Mouse (Mus musculus) limb, embryonic 13.5 days (tissue): ENCODE results near the gene Arhgap22. TPM values are rescaled to one million over a fixed set of nuclear protein-coding genes. Genes with fewer than 3 reads are reported as not detected.

Experiments
- ATAC-seq: fragments of 200-750 bp; cut with Nextera tagmentation; 2 replicates; pipeline ENCODE4 v1.8.0; 2017; ENCODE audit warnings: low read depth, moderate number of reproducible peaks, moderate TSS enrichment; ENCODE audit not compliant: low FRiP score
- H3K27ac ChIP-seq: fragments of 300-500 bp; sonication (generic); 2 replicates; pipeline ENCODE4 v1.5.1; 2015; ENCODE audit warnings: inconsistent platforms, mild to moderate bottlenecking, moderate library complexity
- H3K27me3 ChIP-seq: fragments of 300-500 bp; sonication (generic); 2 replicates; pipeline ENCODE4 v1.6.1; 2015; ENCODE audit warnings: mild to moderate bottlenecking, inconsistent platforms
- H3K36me3 ChIP-seq: fragments of 300-500 bp; sonication (generic); 2 replicates; pipeline ENCODE4 v1.6.1; 2015; ENCODE audit warnings: inconsistent platforms, mild to moderate bottlenecking, moderate library complexity
- H3K4me1 ChIP-seq: fragments of 300-500 bp; sonication (generic); 2 replicates; pipeline ENCODE4 v1.6.1; 2015; ENCODE audit warnings: inconsistent platforms
- H3K4me2 ChIP-seq: fragments of 300-500 bp; sonication (generic); replicated peaks from 2 replicates; pipeline ENCODE4 v1.6.1; 2015; ENCODE audit warnings: inconsistent platforms, mild to moderate bottlenecking, moderate library complexity
- H3K4me3 ChIP-seq: fragments of 300-500 bp; sonication (generic); 2 replicates; pipeline ENCODE4 v1.5.1; 2015; ENCODE audit warnings: moderate library complexity, mild to moderate bottlenecking, inconsistent platforms
- H3K9ac ChIP-seq: fragments of 300-500 bp; sonication (generic); 2 replicates; pipeline ENCODE4 v1.6.1; 2015; ENCODE audit warnings: mild to moderate bottlenecking, inconsistent platforms
- H3K9me3 ChIP-seq: fragments of 300-500 bp; sonication (generic); 2 replicates; pipeline ENCODE4 v1.6.1; 2016; ENCODE audit warnings: inconsistent platforms
- WGBS: fragments of 180-500 bp; shearing (Covaris S2); methylation state at CpG from one replicate; pipeline ENCODE4 v1.1.7; 2015; 5-methylcytosine and 5-hydroxymethylcytosine counted together
- polyA plus RNA-seq: library from polyadenylated mRNA; unstranded; fragments of >200 nt; fragmentation: Nextera tagmentation; extraction: Ambion mirVana; gene quantifications from 2 replicates; pipeline ENCODE4 v1.2.1, GENCODE M21; 2015

Arhgap22 gene
- polyA plus RNA-seq, 1 experiment from 2014 or later: 7.7 TPM

- H3K9me3 ChIP-seq: no peaks in the 10 kb centered on the region
- 87% methylated on average over 14 of the region's 14 CpGs for WGBS
- H3K36me3 ChIP-seq: no peaks in the 10 kb centered on the region
- H3K4me2 ChIP-seq: no peak overlapping the region
- no peaks in the 10 kb centered on the region for H3K4me1 ChIP-seq
- no peak overlapping the region for H3K9ac ChIP-seq
- H3K27ac ChIP-seq: no peak overlapping the region
- peaks cover 3% of the 10 kb centered on the region; the same call in 1 of the 2 replicates for H3K27me3 ChIP-seq
- H3K4me3 ChIP-seq: no peak overlapping the region
- no peak for ATAC-seq
These were observed 129.4 kb downstream of the Arhgap22 start for GRCm38 (mm10) chr14:33343131-33343725.

- Histone ChIP-seq H3K4me3 (no peak overlapping the region), H3K27me3 (peaks cover 33% of the 10 kb centered on the region), H3K9ac (no peak overlapping the region), H3K4me1 (peaks cover 8% of the 10 kb centered on the region; the same call in 1 of the 2 replicates), H3K36me3 (no peaks in the 10 kb centered on the region), H3K9me3 (no peaks in the 10 kb centered on the region), H3K4me2 (no peak overlapping the region), H3K27ac (no peak overlapping the region)
- no peak for ATAC-seq
- 69% methylated on average over 6 of the region's 6 CpGs for WGBS
These were observed 132.7 kb downstream of the Arhgap22 start for GRCm38 (mm10) chr14:33346546-33346945.

GRCm38 (mm10) chr14:33347738-33348137, 133.9 kb downstream of the Arhgap22 start:
- 65% methylated on average over 4 of the region's 4 CpGs for WGBS
- no peaks in the 10 kb centered on the region for H3K9me3 ChIP-seq
- no peak overlapping the region for H3K9ac ChIP-seq
- no peaks in the 10 kb centered on the region for H3K36me3 ChIP-seq
- peaks cover 45% of the 10 kb centered on the region for H3K27me3 ChIP-seq
- ATAC-seq: no peak
- peaks cover 9% of the 10 kb centered on the region; the same call in 1 of the 2 replicates for H3K4me1 ChIP-seq
- H3K27ac ChIP-seq: no peak overlapping the region
- no peak overlapping the region for H3K4me3 ChIP-seq
- H3K4me2 ChIP-seq: no peak overlapping the region

GRCm38 (mm10) chr14:33348146-33348545, 134.3 kb downstream of the Arhgap22 start:
- WGBS: 65% methylated on average over 1 of the region's 1 CpGs
- no peaks in the 10 kb centered on the region for H3K9me3 ChIP-seq
- no peak overlapping the region for H3K27ac ChIP-seq
- H3K27me3 ChIP-seq: peaks cover 44% of the 10 kb centered on the region
- no peak overlapping the region for H3K9ac ChIP-seq
- H3K4me2 ChIP-seq: no peak overlapping the region
- ATAC-seq: no peak
- no peak overlapping the region for H3K4me3 ChIP-seq
- no peaks in the 10 kb centered on the region for H3K36me3 ChIP-seq
- peaks cover 9% of the 10 kb centered on the region; the same call in 1 of the 2 replicates for H3K4me1 ChIP-seq

GRCm38 (mm10) chr14:33351019-33351418, 137.2 kb downstream of the Arhgap22 start:
- H3K27me3 ChIP-seq: peaks cover 44% of the 10 kb centered on the region
- H3K9ac ChIP-seq: peak overlapping the region; percentile 70
- H3K4me3 ChIP-seq: peak overlapping the region; percentile 51
- no peaks in the 10 kb centered on the region for H3K9me3 ChIP-seq
- no peaks in the 10 kb centered on the region for H3K36me3 ChIP-seq
- no peak overlapping the region for H3K27ac ChIP-seq
- ATAC-seq: 0 out of 2 replicates have a peak, but pooled peaks have one; percentile 49
- H3K4me2 ChIP-seq: peak overlapping the region; percentile 92
- H3K4me1 ChIP-seq: peaks cover 13% of the 10 kb centered on the region; the same call in 1 of the 2 replicates
- WGBS: under 1% methylated on average over 42 of the region's 42 CpGs

GRCm38 (mm10) chr14:33351984-33352722, 138.3 kb downstream of the Arhgap22 start:
- WGBS: 76% methylated on average over 6 of the region's 6 CpGs
- ATAC-seq: no peak
- Histone ChIP-seq H3K4me2 (peak overlapping the region; percentile 92), H3K4me3 (peak overlapping the region; percentile 51; the same call in 1 of the 2 replicates), H3K9ac (no peak overlapping the region), H3K27me3 (peaks cover 44% of the 10 kb centered on the region), H3K27ac (no peak overlapping the region), H3K4me1 (peaks cover 13% of the 10 kb centered on the region; the same call in 1 of the 2 replicates), H3K36me3 (no peaks in the 10 kb centered on the region), H3K9me3 (no peaks in the 10 kb centered on the region)

GRCm38 (mm10) chr14:33352890-33353289, 139.1 kb downstream of the Arhgap22 start:
- Histone ChIP-seq H3K9ac (no peak overlapping the region), H3K36me3 (no peaks in the 10 kb centered on the region), H3K4me1 (peaks cover 13% of the 10 kb centered on the region; the same call in 1 of the 2 replicates), H3K4me3 (no peak overlapping the region), H3K27me3 (peaks cover 44% of the 10 kb centered on the region), H3K27ac (no peak overlapping the region), H3K9me3 (no peaks in the 10 kb centered on the region), H3K4me2 (no peak overlapping the region)
- ATAC-seq: no peak
- WGBS: 77% methylated on average over 6 of the region's 6 CpGs

GRCm38 (mm10) chr14:33355276-33355675, 141.4 kb downstream of the Arhgap22 start:
- WGBS: 83% methylated on average over 5 of the region's 5 CpGs
- no peak for ATAC-seq

GRCm38 (mm10) chr14:33357600-33358368, 144.0 kb downstream of the Arhgap22 start:
- no peak overlapping the region for H3K4me3 ChIP-seq
- H3K9ac ChIP-seq: no peak overlapping the region
- no peaks in the 10 kb centered on the region for H3K9me3 ChIP-seq
- H3K27me3 ChIP-seq: peaks cover 6% of the 10 kb centered on the region
- no peaks in the 10 kb centered on the region for H3K36me3 ChIP-seq
- peaks cover 11% of the 10 kb centered on the region; the same call in 1 of the 2 replicates for H3K4me1 ChIP-seq
- H3K4me2 ChIP-seq: no peak overlapping the region
- H3K27ac ChIP-seq: no peak overlapping the region
- WGBS: 65% methylated on average over 12 of the region's 12 CpGs
- no peak for ATAC-seq

More at GRCm38 (mm10) chr14:33355276-33355675, 141.4 kb downstream of the Arhgap22 start:
- Histone ChIP-seq H3K27me3 (peaks cover 26% of the 10 kb centered on the region), H3K9me3 (no peaks in the 10 kb centered on the region), H3K4me1 (peaks cover 13% of the 10 kb centered on the region; the same call in 1 of the 2 replicates), H3K27ac (no peak overlapping the region), H3K36me3 (no peaks in the 10 kb centered on the region), H3K4me3 (no peak overlapping the region), H3K9ac (no peak overlapping the region), H3K4me2 (no peak overlapping the region)

GRCm38 (mm10) chr14:33358891-33359290, 145.1 kb downstream of the Arhgap22 start:
- 88% methylated on average over 8 of the region's 8 CpGs for WGBS
- Histone ChIP-seq H3K27ac (no peak overlapping the region), H3K4me1 (peaks cover 14% of the 10 kb centered on the region; the same call in 1 of the 2 replicates), H3K27me3 (peaks cover 13% of the 10 kb centered on the region; the same call in 1 of the 2 replicates), H3K4me3 (no peak overlapping the region), H3K36me3 (no peaks in the 10 kb centered on the region), H3K4me2 (no peak overlapping the region), H3K9ac (no peak overlapping the region), H3K9me3 (no peaks in the 10 kb centered on the region)
- ATAC-seq: no peak

- Histone ChIP-seq H3K4me1 (peaks cover 10% of the 10 kb centered on the region; the same call in 1 of the 2 replicates), H3K27me3 (peaks cover 13% of the 10 kb centered on the region; the same call in 1 of the 2 replicates), H3K36me3 (no peaks in the 10 kb centered on the region), H3K27ac (no peak overlapping the region), H3K4me2 (no peak overlapping the region), H3K9ac (no peak overlapping the region), H3K4me3 (no peak overlapping the region), H3K9me3 (no peaks in the 10 kb centered on the region)
- 52% methylated on average over 3 of the region's 4 CpGs for WGBS
- ATAC-seq: no peak
These were observed 147.7 kb downstream of the Arhgap22 start for GRCm38 (mm10) chr14:33361546-33361945.
